Mouse (Mus musculus): ENCODE measurements around the gene Fggy. TPM values are rescaled to one million over a fixed set of nuclear protein-coding genes. Genes with fewer than 3 reads are reported as not detected.

Fggy gene
- polyA plus RNA-seq, 1 experiment from 2014 or later: 30.0 TPM

DNA sequence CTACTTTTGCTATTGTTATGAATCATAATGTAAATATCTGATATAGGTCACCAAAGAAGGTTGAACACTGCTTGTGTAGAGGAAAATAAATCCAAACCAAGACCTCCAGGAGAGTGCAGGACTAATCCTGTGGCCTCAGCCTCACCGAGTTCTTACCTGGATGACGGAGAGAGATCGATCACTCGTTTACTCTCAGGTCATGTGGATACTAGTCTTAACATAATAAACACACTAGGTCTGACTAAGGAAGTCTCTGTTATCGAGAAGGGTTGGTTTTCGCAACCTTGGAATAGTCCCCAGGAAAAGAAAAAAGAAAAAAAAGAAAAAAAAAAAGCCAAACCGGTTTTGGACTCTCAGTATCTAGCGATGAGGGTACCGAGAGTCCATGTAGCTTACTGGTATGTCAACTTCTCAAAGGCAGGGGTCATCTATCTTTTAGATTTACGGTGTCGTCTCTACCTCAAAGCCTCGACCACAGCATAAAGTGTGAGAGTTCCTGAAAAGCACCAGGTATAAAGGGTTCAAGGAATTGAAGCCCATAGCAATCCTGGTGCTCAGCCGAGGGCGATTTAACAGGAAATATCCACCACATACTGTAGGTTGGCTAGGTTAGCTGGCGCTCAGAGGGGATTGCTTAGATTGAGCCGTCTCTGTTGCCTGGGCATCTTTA lies 509 bp upstream of the Fggy start:
- peak; percentile 57; the same call in 1 of the 2 replicates for ATAC-seq (replicated peaks; ENCODE audit: low FRiP score)
- peak overlapping the region; percentile 57 for H3K9ac ChIP-seq
- no peaks in the 10 kb centered on the region for H3K36me3 ChIP-seq
- WGBS: 34% methylated on average over 16 of the region's 16 CpGs
- H3K4me2 ChIP-seq: peak overlapping the region; percentile 72
- peaks cover 23% of the 10 kb centered on the region for H3K4me1 ChIP-seq
- H3K4me3 ChIP-seq (replicated peaks): peak overlapping the region; percentile 47
- H3K27ac ChIP-seq: peak overlapping the region; percentile 89
- H3K9me3 ChIP-seq (replicated peaks): no peaks in the 10 kb centered on the region
- no peaks in the 10 kb centered on the region for H3K27me3 ChIP-seq

DNA sequence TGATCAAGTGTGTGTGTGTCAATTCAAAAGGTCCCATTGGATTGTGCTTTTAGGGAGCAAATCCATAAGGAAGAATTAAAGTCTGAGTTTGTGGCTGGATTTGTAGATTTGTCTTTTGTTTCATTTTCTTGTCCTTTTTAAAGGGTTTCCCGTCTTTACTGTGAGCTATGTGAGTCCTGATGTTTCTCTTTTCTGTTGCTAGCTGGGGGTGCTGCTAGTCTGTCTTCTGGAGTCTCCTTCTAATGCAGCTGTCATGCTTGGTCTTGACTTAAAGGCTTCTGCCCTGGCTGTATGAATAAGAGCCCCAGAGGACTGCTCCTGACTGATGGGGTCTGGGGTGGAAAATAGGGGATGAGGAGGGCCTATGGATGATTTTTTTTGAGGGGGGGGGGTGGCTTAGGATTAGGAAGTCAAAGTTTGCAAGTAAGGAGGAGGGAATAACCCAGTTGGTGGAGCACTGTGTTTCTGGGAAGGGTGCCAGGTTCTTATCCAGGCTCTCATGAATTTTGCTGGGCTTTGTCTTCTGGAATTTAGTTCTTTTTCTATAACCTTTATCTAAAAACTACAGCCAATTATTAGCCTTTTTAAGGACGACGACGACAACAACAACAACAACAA lies 1.1 kb downstream of the Fggy start:
- 65% methylated on average over 4 of the region's 4 CpGs for WGBS

DNA sequence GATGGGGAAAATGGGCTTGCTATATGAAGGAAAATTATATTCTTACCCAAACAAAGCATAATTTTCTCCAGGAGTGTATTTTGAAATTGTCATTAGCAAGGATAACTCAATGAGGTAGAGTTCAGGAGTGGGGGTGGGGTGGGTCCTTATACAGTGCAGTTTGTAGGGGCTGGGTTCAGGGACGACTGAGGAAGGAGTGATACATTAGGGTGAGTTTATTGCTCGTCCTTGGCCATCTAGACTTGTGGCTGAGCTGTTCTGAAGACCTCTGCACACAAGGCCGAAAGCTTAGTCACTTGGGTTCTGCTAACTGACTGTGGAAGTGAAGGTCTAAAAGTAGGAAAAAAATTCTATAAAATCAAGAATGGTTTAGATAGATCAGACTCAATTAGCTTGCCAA lies 14.3 kb downstream of the Fggy start:
- Histone ChIP-seq H3K4me2 (no peak overlapping the region), H3K4me1 (no peaks in the 10 kb centered on the region), H3K27me3 (no peaks in the 10 kb centered on the region), H3K36me3 (no peaks in the 10 kb centered on the region), H3K9me3 (replicated peaks) (no peaks in the 10 kb centered on the region), H3K4me3 (replicated peaks) (no peak overlapping the region), H3K27ac (no peak overlapping the region), H3K9ac (no peak overlapping the region)
- 83% methylated on average over 3 of the region's 3 CpGs for WGBS
- ATAC-seq (replicated peaks; ENCODE audit: low FRiP score): no peak

More for the DNA sequence above, 1.1 kb downstream of the Fggy start:
- no peak overlapping the region for H3K9ac ChIP-seq
- ATAC-seq (replicated peaks; ENCODE audit: low FRiP score): 0 out of 2 replicates have a peak, but pooled peaks have one; percentile 8
- H3K4me1 ChIP-seq: peaks cover 23% of the 10 kb centered on the region
- H3K27ac ChIP-seq: peak overlapping the region; percentile 89
- peak overlapping the region; percentile 72; the same call in 1 of the 2 replicates for H3K4me2 ChIP-seq
- H3K36me3 ChIP-seq: no peaks in the 10 kb centered on the region
- no peaks in the 10 kb centered on the region for H3K27me3 ChIP-seq
- H3K4me3 ChIP-seq (replicated peaks): no peak overlapping the region
- H3K9me3 ChIP-seq (replicated peaks): no peaks in the 10 kb centered on the region

DNA sequence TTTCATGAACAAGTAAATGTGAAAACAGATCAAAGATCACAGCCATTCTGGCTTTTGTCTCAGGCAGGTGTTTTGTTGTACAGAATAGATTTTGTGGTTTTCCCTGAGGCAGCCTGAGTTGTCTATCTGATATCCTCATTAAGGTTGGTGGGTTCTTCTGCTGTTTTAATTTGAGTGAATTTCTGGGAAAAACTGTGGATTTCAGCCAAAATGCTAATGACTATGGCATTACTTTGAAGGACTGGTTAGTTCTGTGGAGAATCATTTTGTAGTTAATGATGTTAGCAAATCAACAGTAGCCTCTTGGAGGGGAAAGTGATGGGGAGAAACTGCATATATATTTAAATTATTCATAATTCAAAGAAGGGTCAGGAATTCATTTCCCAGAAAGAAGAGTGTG lies 16.4 kb downstream of the Fggy start:
- ATAC-seq (replicated peaks; ENCODE audit: low FRiP score): no peak
- Histone ChIP-seq H3K9me3 (replicated peaks) (no peaks in the 10 kb centered on the region), H3K27ac (no peak overlapping the region), H3K36me3 (no peaks in the 10 kb centered on the region), H3K27me3 (no peaks in the 10 kb centered on the region), H3K4me1 (no peaks in the 10 kb centered on the region), H3K9ac (no peak overlapping the region), H3K4me3 (replicated peaks) (no peak overlapping the region), H3K4me2 (no peak overlapping the region)

DNA sequence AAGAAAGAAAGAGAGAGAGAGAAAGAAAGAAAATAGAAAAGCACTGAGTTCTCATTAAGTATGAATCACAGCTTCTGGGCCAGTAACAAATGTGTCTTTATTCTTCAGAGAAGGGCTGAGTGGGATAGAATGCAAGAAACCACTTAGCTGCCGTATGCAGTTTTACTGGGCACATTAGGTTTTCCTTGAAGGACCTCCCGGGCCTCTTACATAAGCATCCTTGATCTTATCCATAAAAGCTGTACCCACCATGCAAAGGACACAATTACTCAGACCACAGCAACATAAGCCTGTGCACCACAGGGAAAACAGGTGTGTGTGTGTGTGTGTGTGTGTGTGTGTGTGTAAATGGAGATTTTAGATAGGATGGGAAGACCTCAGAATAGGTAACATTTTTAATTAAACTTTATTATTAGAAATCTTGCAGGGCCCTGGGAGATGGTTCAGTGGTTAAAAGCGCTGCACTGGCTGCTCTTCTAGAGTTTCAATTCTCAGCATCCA lies 18.2 kb downstream of the Fggy start:
- H3K36me3 ChIP-seq: no peaks in the 10 kb centered on the region
- no peaks in the 10 kb centered on the region for H3K9me3 ChIP-seq (replicated peaks)
- no peak overlapping the region for H3K4me3 ChIP-seq (replicated peaks)
- H3K4me1 ChIP-seq: no peaks in the 10 kb centered on the region
- no peaks in the 10 kb centered on the region for H3K27me3 ChIP-seq
- no peak overlapping the region for H3K4me2 ChIP-seq
- H3K9ac ChIP-seq: no peak overlapping the region
- no peak for ATAC-seq (replicated peaks; ENCODE audit: low FRiP score)
- 69% methylated on average over 3 of the region's 3 CpGs for WGBS
- no peak overlapping the region for H3K27ac ChIP-seq

DNA sequence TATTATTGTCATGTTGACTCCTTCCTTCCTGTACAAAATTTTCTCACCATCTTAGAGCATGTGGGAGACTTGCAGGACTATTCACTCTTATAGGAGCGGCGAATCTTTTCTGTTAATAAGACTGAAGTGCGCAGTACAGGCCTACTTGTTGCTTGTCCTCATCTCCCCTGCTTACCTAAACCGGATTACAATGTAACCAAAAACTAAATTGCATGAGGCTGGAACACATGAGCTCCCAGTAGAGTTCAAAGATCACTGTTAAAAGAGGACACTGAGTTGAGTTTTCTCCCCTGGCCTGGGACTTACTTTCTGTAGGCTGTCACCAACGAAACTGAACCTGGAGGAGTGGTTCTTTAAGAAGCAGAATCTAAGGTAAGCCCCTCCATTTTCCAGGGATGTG lies 21.9 kb downstream of the Fggy start:
- H3K4me2 ChIP-seq: no peak overlapping the region

DNA sequence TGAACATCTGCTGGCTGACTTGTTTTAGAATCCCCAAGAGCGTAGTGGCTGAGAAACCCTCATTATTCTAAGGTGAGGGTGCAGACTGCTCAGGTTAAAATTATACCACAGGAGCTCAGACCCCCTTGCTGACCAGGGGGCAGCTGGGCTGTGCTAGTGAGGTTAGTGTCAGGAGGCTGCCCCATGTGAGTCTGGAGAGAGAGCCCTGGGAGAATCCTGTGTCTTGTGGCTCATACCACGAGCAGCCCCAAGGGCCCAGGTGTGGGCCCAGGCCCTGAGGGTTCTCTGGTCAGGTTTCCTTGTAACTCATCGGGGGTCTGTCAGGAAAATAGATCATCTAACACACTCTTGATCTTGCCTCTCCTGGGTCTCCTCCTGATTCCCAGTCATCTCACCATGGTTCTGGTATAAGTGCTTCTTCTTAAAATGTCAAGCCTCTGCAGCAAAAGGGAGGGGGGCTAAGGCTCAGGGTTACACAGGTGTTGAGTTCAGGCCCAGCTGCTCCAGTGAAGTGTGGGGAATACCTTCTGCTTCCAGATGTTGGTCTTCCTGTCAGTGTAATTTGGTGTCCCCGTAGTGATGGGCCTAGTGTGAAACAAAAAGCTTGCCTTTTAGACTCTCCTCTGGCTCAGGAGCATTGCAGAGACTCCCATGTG lies 26.9 kb downstream of the Fggy start:
- Histone ChIP-seq H3K4me3 (replicated peaks) (no peak overlapping the region), H3K27ac (0 out of 2 replicates have a peak overlapping the region, but pooled peaks have one; percentile 14), H3K4me1 (peaks cover 6% of the 10 kb centered on the region; the same call in 1 of the 2 replicates), H3K9me3 (replicated peaks) (no peaks in the 10 kb centered on the region), H3K36me3 (no peaks in the 10 kb centered on the region), H3K4me2 (no peak overlapping the region), H3K9ac (no peak overlapping the region), H3K27me3 (no peaks in the 10 kb centered on the region)
- WGBS: 60% methylated on average over 4 of the region's 4 CpGs
- ATAC-seq (replicated peaks; ENCODE audit: low FRiP score): peak; percentile 75

More for the DNA sequence above, 21.9 kb downstream of the Fggy start:
- Histone ChIP-seq H3K4me3 (replicated peaks) (no peak overlapping the region), H3K9ac (no peak overlapping the region), H3K36me3 (no peaks in the 10 kb centered on the region), H3K27me3 (no peaks in the 10 kb centered on the region), H3K27ac (no peak overlapping the region), H3K4me1 (no peaks in the 10 kb centered on the region), H3K9me3 (replicated peaks) (no peaks in the 10 kb centered on the region)
- peak; percentile 69; the same call in 1 of the 2 replicates for ATAC-seq (replicated peaks; ENCODE audit: low FRiP score)
- 83% methylated on average over 5 of the region's 5 CpGs for whole genome bisulfite sequencing

DNA sequence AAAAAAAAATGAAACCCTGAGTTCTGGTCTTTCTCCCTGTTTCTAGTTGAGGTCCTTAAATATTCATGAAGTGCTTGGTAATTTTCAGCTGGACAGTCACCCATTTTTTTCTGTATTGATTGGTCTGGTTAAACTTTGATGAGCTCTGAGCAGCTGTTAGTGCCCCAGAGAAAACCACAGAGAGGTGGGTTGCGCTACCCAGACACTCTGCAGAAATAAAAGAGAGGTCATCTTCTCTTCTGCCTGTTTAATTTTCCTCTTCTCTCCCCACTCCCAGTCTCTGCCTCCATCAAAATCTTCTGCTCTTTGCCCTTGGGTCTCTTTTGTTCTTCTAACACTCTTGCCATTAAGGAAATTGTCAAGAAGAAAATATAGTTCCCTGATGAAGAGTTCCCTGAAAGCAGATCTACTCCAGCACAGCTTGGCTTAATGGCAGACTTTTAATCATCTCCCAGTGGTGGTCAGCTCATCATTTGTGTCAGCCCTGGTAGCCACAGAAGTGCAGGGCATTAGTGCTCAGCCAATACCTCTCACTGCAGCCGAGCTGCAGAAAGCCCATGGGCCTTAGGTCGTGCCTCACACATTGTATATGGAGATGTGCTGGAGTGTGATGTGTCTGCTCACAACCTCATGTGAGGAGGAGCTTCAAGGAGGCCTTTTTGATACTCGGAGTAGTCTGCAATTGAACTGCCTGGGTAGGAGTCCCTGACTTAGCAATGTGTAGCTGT lies 29.1 kb downstream of the Fggy start:
- no peak for ATAC-seq (replicated peaks; ENCODE audit: low FRiP score)
- H3K27ac ChIP-seq: no peak overlapping the region
- H3K9ac ChIP-seq: no peak overlapping the region
- WGBS: 58% methylated on average over 4 of the region's 4 CpGs
- peaks cover 6% of the 10 kb centered on the region; the same call in 1 of the 2 replicates for H3K4me1 ChIP-seq
- no peaks in the 10 kb centered on the region for H3K36me3 ChIP-seq
- H3K4me3 ChIP-seq (replicated peaks): no peak overlapping the region
- H3K9me3 ChIP-seq (replicated peaks): no peaks in the 10 kb centered on the region
- H3K27me3 ChIP-seq: no peaks in the 10 kb centered on the region
- H3K4me2 ChIP-seq: no peak overlapping the region

DNA sequence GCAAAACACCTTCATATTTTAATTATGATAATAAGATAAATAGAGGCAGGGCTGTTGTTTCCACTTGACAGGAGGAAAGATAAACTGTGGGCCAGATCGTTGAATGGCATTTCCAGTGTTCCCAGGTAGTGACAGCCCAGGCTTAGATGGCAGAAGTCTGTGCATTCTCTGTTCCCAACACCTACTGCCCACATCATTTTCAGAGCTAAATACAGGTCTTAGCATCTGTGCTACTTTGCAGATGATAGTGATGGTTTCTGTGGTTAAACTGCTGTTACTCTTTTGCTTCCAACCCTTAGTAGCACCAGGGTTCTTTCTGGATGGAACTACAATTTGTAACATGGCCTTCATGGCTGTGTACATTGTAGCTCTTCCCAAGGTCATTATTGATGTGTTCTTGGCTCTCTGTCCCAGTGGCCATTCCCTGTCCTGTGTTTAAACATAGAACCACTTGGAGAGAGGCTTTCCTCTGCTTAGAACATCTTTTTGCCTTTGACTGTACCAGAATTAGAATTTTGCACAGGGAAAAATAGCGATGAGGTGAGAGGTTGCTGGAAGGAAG lies 31.5 kb downstream of the Fggy start:
- H3K4me1 ChIP-seq: peaks cover 6% of the 10 kb centered on the region; the same call in 1 of the 2 replicates
- H3K27ac ChIP-seq: no peak overlapping the region
- WGBS: 75% methylated on average over 2 of the region's 2 CpGs
- H3K9ac ChIP-seq: no peak overlapping the region
- no peak overlapping the region for H3K4me3 ChIP-seq (replicated peaks)
- H3K9me3 ChIP-seq (replicated peaks): no peaks in the 10 kb centered on the region
- H3K36me3 ChIP-seq: no peaks in the 10 kb centered on the region
- no peak overlapping the region for H3K4me2 ChIP-seq
- no peaks in the 10 kb centered on the region for H3K27me3 ChIP-seq
- no peak for ATAC-seq (replicated peaks; ENCODE audit: low FRiP score)

DNA sequence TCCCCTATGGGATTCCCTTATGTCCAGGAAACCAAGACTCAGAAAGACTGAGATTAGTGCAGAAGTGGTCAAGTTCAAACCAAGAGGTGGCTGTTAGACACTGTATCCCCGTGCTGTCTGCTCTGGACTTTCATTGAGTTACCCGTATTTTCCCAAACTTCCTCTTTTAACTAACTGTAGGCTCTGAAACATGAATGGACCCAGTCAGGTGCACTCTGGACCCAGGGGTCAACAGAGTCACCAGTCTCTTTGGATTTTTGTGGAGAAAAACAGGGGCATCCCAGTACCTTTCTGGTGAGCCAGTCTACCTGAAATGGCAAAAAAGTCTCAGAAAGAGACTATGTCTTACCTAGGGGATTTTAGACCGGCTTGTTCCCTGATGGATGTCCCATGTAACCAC lies 33.6 kb downstream of the Fggy start:
- Histone ChIP-seq H3K9me3 (replicated peaks) (no peaks in the 10 kb centered on the region), H3K4me2 (no peak overlapping the region), H3K4me3 (replicated peaks) (no peak overlapping the region), H3K9ac (no peak overlapping the region), H3K27me3 (no peaks in the 10 kb centered on the region), H3K36me3 (no peaks in the 10 kb centered on the region), H3K27ac (no peak overlapping the region), H3K4me1 (peaks cover 6% of the 10 kb centered on the region; the same call in 1 of the 2 replicates)
- ATAC-seq (replicated peaks; ENCODE audit: low FRiP score): no peak
- WGBS: 86% methylated on average over 3 of the region's 3 CpGs

DNA sequence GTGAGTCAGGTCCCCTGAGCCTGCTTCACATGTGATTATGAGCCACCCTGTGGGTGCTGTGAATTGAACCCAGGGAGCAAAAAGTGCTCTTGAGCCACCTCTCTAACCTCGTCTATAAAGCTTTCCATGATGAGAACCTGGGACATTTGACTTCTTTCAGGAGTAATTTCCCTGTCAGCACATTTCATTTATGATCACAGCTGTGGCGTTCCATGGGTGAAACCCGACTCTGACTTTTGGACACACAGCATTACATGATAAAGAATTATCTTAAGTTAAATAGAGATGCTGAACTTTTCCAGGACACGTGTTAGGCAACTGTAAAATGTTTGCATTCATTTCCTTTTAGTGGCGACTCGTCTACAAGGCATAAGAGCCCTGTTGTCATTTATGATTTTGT lies 39.9 kb downstream of the Fggy start:
- Histone ChIP-seq H3K4me1 (no peaks in the 10 kb centered on the region), H3K27me3 (no peaks in the 10 kb centered on the region), H3K4me2 (no peak overlapping the region), H3K9ac (no peak overlapping the region), H3K9me3 (replicated peaks) (no peaks in the 10 kb centered on the region), H3K27ac (no peak overlapping the region), H3K4me3 (replicated peaks) (no peak overlapping the region), H3K36me3 (no peaks in the 10 kb centered on the region)
- no peak for ATAC-seq (replicated peaks; ENCODE audit: low FRiP score)
- WGBS: 39% methylated on average over 6 of the region's 6 CpGs

Measured in kidney, embryonic 15.5 days (tissue).